Mouse (Mus musculus): Measurements from ENCODE around the gene Nras.

- no peak for TF ChIP-seq CTCF (IDR thresholded peaks at IDR 0.05; ENCODE audit: insufficient read depth, low read depth, low read length)
- TF ChIP-seq POLR2A (IDR thresholded peaks at IDR 0.05; ENCODE audit: insufficient read depth, low read depth, low read length): no peak
Observed at GRCm38 (mm10) chr3:103091753-103092152, 33.7 kb downstream of the Nras start.

Data from olfactory bulb, adult 2 months (tissue).